Mouse (Mus musculus) lung, postnatal 36 days (tissue): ENCODE data around the gene Rhbdf1.

Experiments used
- DNase-seq: peaks from one replicate; pipeline ENCODE4 v3.0.0; 2022; ENCODE audit warnings: mixed read lengths

The Rhbdf1 gene

DNA sequence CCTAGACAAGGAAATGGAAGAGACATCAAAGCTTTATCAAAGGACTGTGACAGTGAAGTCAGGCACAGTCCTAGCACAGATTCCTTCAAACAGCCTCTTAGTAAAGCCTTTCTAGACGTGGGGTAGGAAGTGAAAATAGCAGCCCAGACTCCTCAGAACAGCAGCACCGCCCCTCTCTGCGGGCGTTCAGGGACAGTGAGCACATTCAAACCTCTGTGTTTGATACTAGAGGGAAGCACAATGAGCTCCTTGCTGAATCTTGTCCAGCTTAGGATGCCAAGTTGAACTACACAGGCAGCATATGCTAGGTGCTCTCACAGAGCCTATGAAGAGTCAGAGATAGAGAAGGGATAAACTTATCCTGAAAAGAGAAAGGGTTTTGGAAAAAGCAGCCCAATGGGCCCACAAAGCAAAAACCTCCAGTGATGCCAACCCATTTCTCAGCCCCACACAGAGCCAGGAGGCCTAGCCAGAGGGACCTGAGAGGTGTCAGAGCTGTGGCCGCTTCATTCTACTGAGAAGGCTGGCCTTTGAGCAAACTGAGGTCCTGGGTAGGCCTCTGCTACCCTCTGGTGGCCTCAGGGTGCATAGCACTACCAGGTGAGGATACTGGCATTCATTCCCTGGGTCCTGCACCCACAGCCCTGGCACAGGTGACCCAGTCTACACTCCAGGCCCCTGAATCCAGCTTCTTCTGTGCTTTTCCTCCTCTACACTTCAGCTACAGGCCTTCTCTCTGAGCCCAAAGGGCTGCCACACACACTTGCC lies 16.2 kb upstream of the Rhbdf1 start:
- peak; percentile 84 for DNase-seq

DNA sequence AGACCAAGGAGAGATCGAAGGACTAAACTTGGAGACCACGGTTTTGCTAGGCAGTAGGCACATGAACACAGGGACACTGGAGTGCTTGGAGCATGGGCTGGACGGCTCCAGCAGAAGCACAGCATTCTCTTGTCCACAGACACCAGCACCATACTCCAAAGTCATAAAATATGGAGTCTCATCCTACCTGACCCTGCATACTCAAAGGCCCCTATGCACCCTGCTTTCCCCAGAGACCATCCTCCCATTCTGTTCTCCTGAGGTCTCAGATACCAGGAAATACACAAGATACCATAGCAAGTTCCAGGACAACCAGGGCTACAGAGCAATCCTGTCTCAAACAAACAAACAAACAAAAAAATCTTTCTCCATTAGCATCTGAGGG lies 15.3 kb upstream of the Rhbdf1 start:
- no peak for DNase-seq

DNA sequence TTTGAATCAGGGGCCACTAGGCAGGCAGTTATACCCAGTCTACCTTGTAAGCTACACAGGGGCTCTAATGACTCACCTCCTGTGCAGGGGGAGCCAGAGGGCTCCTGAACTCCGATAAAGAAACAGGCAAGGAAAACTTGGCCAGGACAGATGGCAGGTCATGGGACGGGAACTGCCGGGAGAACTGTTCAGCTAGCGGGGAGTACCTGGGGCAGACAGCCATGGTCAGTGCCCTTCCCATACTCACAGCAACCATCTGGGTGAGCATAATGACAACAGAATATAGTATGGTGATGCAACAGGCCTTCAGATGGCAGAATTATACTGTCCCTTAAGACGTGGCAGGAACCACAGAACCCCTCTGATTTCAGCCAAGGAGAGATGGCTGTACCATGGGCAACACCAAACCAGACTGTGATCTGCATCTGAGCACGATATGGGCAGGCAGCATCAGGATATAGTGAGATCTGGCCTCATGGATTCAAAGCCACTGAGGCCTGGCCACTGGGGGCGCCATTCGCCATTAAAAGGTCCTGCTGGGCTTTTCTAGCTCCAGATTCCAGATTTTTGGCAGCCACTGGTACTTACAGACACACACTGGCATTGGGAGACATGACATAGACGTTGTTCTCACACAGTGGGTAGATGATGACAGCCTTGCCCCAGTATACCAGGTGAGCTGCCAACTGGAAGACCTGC lies 14.8 kb upstream of the Rhbdf1 start:
- peak; percentile 78 for DNase-seq

DNA sequence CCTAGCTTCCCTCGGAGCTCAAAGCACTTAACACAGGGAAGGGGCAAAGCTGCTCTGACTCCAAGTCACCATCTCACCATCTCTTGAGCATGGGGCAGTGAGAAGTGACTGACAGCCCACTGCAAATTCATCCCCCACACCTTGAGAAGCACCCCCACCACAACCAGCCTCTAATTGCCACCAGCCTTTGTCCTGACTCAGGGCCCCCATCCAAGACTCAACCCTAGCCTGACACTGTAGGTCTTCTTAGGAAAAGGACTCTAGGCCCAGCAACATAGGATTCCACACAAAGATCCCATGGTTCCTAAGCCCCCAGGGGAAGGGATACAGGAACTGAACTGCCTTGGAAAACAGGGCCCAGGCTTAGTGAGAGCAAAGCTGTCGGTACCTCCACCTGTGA lies 14.0 kb upstream of the Rhbdf1 start:
- no peak for DNase-seq

DNA sequence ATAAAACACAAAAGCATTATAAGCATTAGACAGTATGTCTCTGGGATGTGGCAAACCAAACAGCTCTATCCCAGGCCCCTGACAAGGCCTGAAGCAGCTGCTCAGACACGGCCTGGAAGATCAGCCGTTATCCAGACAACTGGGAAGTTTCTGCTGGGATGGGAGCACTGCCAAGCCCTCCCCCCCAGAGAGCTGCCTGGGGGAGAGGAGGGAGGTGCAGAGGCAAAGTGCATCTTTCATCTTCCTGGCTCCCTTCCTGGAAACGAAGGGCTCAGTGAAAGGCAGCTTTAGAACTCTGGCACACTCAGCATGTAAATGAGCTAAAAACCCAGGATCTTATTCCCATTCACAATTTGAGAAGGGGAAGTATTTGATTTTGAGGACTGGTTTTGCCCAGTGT lies 13.5 kb upstream of the Rhbdf1 start:
- peak; percentile 45 for DNase-seq

DNA sequence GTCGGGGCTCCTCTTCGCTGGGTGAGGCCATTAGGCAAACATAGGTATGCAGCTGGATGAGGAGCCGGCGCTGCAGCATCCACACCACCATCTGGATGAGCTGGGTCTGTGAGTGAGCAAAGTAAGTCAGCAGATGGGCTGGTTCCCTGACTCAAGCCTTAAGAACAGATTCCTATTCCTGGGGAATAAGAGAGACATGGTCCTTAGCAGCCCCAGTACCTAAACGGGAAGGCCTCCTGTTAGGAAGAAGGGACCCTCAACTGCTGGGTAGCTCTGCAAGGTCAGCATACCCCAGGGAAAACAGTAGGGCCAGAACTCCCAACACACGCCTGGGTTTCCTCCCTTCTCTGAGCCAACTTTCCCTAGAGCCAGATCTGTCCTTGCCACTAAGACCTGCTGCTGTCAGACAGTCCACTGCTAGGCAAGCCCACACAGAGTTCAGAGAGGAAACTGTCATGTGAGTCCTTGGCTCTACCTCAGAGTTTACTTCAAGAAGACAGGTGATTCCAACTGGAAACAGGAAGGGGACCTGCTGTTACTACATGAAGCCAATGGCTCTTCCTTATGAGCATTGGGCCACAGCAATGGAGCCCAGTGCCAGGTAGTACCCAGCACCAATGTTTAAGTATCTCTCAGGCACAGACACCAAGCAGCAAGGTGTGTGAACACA lies 12.9 kb upstream of the Rhbdf1 start:
- DNase-seq, result no peak

DNA sequence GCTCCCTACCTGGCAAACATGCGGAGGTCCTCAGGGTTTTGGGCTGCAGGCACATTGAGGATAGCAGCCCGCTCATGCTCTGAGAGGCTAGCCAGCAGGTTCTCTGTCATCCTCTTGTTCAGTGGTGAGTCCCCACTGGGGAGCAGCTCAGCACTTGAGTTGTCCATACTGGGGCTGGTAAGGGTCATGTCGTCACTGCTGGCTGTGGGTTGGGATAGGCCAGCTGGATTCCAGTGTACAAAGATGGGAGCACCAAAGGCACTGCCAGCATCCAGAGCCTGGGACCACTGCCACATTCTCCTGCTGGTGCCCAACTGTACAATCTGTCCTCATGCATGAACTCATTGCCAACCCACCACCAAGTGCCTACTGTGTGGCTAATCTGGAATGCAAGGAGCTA lies 11.8 kb upstream of the Rhbdf1 start:
- no peak for DNase-seq

DNA sequence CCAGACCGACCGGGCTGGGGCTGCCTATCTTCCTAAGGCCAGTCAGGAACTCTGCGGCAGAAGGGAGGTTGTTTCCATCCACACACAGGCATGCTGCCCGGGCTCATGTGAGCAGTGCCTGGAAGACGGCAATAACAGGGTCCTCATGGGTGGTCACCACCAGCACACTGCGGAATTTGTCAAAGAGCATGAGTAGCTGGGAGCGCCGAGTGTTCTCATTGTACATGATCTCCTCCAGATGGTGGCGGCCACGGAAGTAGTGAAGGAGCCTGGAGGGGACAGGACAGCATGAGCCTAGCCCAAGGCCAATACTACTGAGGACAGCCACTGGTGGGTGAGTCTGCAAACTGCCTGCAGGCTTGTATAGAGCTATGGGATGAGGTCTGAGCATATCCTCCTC lies 10.7 kb upstream of the Rhbdf1 start:
- no peak for DNase-seq

DNA sequence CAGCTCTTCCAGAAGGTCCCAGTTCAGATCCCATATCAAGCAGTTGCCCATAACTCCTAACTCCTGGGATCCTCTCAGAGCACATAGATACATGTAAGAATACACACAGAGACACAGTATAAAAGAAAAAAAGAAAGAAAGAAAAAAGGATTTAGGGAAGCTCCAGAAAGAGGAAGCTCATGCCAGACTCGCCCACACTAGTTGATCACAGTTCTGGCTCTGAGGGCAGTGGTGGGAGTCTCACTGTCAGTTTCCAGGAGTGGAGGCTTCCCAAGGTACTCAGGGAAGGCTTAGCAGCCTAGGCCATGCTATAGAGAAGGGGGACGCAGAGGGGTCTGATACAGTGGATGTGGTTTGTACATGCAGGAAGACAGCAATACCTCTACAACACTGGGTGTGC lies 9.0 kb upstream of the Rhbdf1 start:
- no peak for DNase-seq

DNA sequence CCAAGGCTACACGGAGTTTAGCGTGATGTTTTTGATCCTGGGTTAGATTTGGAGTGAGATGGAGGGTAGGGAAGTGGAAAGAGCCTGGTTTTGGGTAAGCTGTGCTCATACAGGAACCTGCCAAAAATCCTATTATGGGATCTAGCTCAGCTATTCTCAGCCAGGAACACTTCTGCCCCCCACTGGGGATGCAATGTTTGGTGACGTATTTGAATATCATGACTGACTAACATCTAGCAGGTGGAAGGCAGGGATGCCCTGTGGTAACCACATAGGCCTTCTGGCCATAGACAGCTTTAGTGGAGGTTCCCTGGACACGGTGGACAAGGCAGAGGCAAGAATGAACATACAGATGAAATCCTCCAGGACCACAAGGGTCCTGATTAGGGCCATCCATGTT lies 8.1 kb upstream of the Rhbdf1 start:
- DNase-seq, result peak; percentile 53

DNA sequence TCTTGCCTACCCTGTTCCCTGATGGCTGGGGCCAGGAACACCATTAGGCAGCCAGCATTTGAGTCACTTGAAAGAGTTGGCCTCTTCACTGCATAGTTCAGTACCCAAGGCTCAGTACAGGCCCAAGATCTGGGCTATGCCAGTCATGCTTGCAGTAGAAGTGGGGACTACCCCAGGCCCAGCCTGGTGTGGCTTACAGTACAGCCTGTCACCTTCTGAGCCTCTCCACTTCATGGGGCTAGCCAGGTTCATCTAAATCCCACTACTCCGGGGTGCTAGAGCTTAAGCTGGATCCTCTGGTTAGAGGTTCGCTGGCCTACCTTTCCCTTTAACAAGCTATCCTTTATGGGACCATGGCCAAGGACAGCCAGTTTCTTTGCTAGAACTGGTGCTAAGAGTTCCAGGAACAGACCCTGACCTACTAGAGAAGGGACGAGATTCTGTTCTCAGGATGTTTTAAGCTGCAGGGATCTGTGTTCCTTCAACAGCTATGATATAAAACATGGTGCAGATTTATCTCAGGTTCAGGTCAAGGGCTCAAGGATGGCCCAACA lies 6.3 kb upstream of the Rhbdf1 start:
- no peak for DNase-seq

DNA sequence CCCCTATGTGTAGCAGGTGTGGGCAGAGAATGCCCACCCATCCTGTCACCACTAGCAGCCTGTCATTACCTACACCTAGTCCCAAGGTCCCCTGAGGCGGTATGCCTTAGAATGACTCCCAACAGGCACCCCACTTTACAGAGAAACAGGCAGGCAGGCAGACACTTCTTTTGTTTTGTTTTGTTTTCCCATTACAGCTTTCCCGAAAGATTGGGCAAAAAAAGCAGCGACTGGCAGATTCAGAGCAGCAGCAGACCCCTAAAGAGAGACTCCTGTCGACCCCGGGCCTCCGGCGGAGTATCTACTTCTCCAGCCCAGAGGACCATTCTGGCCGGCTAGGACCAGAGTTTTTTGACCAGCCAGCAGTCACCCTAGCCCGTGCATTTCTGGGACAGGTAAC lies 5.5 kb upstream of the Rhbdf1 start:
- DNase-seq, result no peak

DNA sequence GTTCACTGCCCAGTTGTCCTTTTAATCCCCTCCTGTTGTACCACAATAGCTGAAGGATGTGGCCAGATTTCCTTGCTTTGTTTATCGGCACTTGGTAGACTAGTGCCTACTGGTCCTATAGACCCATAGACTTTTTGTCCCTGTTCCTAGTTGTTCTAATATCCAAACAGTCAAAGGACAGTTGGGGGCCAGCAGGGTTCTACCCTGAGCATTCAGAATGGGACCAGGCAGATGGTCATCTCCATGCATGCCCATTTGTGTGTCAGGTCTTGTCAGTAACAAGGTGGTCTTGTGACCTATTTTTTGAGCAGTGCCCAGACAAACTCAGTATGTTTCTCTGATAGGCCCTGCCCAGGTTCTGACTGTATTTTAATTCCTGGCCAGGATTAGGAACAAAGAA lies 4.9 kb upstream of the Rhbdf1 start:
- DNase-seq, result no peak

DNA sequence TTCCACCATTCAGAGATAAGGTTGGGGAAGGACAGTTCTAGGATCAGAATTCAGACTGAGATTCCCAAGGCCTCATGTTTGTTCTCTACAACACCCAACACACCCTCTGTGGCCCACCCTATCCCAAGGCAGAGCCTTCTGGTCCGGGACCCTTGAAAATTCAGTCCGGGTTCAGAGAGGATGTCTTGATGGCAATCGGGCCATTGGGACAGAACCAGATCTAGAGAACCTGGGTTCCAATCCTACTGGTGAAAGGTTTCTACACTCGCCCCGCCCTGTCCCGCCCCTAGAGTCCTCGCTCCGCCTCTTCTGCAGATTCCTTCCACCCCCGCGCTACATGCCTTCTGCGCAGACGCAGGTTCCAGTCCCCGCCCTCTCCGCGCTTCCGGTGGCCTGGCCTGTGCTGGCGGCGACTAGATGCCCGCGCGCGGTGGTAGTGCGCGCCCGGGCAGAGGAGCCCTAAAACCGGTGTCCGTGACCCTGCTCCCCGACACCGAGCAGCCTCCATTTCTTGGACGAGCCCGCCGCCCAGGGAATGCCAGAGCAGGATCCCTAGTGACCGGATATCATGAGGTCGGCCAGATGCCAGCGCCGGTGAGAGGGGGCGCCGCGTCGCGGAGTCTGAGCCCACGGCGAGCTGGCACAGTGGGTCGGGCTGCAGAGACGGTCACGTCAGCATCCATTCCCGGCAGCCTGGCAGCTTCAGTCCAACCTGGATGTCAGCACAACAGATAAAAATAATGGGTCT lies 4.2 kb upstream of the Rhbdf1 start, which contains the start of gene Mpg:
Gene Mpg, plus strand, starts transcription at position 382 of the 748 bp plus-strand sequence.
- DNase-seq, result peak; percentile 92

DNA sequence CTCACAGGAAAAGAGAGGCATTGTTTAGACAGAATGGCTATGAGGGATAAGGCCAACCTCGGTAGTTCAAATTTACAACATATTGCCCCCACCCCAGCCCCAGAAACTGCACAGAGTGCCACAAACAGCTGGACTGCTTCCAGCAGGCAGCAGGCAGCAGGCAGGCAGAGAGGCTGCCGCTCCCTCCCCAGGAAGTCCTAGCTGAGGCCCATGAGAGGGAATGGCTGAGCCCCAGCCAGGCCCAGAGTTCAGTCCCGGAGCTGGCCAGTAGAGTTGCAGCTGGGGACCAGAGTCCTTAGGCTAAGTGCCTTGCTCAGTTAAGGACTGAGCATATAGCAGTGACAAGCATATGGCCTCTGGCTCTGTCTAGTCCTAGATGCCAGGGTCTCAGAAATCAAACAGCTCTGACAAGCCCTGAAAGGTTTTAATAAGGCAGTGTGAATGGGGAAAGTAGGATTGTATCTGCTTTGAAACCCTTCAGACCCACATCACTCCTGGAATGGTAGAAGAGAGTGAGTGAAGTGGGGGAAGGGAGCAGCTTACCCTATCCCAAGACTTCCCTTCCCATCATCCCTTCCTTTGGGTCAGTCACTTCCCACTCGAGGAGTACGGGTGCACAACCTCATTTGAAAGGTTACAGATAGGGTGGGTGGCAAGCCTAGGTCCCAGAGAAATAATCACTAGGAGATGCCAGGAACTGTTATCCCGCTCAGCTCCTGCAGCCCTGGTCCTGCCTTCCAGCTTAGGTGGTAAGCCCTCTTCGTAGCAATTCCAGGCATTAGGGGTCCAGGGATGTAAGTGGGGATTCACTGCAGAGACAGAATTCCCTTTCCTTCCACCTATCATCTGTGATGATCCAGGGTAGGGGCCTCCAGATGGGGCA lies 3.4 kb upstream of the Rhbdf1 start:
- DNase-seq, result peak; percentile 39

DNA sequence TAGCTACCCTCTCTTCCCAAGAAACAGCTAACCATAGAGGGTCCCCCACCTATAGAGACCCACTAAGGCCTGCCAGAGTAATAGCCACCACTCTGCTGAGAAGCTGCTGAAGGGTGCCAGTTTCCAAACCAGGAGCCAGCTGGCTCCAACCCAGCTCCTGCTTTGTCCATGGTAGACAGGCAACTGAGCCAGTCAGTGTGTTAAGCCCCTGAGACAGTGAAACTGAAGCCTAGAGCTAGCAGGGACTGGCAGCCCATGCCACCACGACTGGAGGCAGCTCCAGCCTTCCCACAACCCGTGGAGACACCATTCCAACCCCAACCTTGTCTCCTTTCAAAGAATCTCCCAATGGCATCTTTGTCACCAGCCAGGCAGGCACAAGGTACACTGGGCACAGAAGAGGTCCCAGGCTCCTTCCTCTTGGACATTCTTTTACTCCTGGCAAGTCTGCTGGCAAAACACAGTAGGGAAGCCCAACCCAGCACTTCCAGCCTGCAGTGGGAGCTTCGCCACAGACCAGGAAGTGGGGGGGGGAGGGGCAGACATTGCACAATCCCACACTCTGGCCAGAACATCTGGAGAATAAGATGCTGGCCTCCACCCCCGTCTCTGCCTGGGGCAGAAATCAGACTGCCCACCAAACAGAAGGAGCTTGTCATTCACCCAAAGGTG lies 2.5 kb upstream of the Rhbdf1 start:
- DNase-seq, result peak; percentile 97

DNA sequence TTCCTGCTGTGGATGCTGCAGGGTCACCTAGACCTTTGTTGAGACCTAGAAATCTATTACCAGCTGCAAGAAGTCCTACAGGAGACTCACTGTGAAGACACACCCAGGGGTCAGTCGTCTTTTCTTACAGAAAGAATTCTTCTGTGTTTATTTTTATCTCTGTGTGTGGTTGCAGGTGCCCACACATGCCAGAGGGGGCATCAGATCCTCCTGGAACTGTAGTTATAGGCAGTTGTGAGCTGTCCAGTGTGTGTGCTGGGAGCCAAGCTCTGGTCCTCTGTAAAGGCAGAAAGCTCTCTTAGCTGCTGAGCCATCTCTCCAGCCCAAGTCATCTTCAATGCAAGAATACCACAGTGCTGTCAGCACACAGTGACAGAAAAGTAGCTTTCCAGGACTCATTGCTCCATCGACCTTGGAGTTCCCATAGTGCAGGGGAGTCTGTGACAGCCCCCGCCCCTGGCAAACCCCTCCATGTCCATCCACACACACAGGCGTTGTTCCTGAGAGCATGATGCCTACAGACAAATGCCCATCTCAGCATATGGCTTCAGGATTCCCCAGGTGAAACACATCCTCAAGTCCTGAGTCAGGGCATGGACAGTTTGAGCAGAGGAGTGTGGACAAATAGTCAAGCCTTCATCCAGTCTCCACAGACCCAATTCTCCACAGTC lies 1.3 kb upstream of the Rhbdf1 start:
- DNase-seq, result no peak

DNA sequence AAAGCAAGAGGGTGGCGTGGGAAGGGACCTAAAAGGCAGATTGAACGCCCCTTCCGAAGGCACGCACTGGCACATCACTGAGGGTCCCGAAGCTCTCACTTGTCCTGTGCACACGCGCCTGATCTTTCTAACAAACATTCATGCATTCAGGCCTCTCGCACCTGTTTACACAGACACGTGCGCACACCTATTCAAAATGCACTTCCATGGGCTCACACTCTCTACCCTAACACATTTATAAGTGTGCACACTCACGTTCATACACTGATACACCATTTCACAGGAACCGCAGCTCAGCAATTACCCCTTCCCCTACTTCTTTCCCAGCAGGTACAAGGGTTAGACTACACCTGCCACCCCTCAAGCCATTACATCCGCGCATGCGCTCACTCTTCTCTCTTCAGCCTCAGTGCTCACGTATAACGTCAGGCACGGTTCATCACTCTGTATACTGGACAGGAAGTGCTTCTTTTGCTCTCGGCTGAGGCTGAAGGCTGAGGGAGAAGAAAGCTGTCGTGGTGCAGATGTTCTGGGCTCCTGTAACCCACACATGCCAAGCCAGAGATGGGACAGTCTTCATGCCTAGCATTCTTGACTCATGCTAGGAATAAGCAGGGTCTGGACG lies 582 bp upstream of the Rhbdf1 start:
- no peak for DNase-seq

DNA sequence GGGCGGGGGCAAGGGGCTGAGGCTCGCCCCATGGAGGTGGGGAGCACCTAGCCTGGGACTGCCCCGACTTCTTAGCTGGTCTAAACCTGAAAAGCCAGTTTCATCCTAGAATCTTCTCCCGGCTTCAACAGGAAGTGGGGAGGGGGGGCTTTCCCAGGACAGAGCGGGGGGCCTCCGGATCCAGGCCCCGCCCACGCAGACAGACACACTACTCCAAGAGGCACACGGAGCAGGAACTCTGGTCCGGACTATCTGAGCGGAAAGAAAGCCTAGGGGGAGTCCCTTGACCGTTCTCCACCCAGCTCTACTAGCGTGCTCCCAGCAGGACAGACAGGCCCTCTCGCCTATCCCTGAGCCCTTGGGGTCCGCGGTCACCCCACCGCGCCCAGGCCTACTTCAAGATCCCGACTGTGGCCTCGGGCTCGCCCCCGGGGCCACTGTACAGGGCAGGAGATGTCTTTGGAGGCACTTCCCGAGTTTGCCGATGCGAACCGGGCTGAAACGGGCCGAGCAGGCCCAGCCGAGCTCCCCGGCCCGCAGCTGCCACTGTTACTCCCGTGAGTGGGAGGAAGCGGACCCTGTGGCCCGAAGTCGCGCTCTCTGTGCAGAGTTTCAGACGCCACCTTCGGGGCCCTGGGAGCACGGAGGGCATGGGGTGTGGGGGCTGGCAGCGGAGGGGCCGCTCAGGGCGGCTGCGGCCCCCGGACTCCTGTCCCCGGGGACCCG lies 712 bp downstream of the Rhbdf1 start:
- peak; percentile 81 for DNase-seq
